Mouse (Mus musculus) inflammation-experienced regulatory T-cells, adult 16 weeks (primary cell): Measurements from ENCODE around the gene Spred3. TPM values are rescaled to one million over a fixed set of nuclear protein-coding genes. Genes with fewer than 3 reads are reported as not detected.

Experiments used
- polyA plus RNA-seq: library from polyadenylated mRNA; unstranded; fragments of 100-300 nt; shearing (Covaris generic); gene quantifications from one replicate; pipeline ENCODE4 v1.2.1, GENCODE M21; 2017

The Spred3 gene
- polyA plus RNA-seq = not detected

DNA sequence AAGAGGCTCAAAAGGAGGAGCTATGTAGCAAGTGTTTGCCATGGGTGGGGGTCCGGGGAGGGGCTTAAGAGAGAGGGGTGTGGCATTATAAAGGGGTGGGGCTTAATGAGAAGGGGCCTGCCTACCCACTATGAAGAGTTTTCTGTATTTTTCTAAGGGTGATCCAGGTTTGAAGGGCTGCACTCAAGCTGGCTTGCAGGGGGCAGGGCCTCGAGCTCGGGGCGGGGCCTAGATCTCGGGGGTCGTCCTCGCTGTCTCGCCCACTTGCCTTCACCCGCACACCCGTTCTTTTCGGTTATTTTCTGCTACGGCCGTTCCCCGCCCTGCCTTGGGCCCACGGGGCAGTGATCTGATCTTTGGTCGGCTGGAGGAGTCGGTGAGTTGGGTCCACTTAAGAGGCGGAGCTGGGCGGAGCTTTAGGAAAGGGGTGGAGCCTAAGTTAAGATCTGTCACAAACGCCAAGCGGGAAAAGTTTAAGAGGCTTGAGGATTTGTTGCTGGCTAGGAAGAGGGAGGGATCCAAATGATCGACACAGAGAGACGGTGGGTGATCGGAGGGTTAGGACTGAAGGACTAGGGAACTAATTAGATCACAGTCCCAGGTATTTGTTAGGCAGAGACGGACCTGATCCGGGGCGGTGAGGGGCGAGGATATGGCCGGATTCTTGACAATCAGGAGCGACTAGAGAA is at the start of gene Spred3, which contains the start of gene Ggn:
Gene Spred3, minus strand, starts transcription at position 346 of the 689 bp plus-strand sequence.
Gene Ggn, plus strand, starts transcription at position 145 of the 689 bp plus-strand sequence.

DNA sequence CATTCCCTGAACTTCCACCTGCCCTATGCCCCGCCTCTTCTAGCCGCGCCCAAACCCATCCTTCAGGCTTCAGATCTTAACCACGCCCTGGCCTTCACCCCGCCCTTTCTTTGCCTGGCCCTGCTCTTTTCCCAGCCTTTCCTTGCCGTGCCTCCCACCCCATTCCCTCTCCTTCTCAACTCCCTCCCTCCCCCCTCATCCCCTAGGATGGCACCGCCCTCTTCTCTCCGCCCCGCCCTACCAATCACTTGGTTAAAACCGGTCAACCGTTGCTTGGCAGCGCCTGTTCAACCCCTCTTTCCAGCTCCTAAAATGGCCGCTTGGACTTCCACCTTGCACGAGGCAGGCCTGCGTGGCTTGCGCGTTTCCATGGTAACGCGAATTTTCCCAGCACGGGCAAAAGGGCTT is 43.5 kb upstream of the Spred3 start, which contains the start of gene Catsperg1:
Gene Catsperg1, minus strand, starts transcription at position 361 of the 408 bp plus-strand sequence.

GRCm38 (mm10) chr7:29180077-29180853 is 10.1 kb upstream of the Spred3 start, which contains the start of gene Psmd8:
TSS of gene Psmd8 (minus strand) at chr7:29180701.

GRCm38 (mm10) chr7:29155838-29156782 is 14.1 kb downstream of the Spred3 start, which contains the start of gene Fam98c:
TSS of gene Fam98c (minus strand) at chr7:29156234.

DNA sequence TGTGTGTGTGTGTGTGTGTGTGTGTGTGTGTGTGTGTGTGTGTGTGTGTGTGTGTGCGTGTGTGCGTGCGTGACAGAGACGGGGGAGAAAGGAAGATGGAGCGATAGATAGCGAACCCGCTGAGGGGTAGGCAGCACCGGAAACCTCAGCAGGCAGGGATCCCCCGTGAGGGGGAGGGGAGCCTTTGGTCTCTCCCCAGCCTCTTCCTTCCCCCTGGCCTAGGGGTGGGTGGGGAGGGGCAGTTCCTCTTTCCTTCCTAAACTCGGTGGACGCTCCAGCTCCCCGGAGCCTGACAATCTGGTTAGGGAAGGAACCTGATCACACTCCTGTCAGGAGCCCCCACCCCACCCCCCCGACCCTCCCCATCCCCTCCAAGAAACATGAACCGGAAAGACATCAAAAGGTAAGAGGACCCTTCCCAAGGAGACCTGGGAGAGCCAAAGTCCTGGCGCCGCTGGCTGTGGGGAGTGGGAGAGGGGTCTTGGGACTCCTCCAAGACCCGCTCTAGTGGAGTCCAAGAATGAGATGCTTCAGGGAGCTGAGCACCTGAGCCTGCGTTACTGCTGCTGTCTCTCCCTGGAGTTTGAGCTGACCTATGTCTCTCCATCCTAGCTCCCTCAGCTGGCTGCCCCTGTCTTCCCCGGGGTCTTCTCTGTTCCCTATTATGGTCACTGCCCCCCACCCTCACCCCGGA is 35.4 kb downstream of the Spred3 start, which contains the start of gene Rasgrp4:
Gene Rasgrp4, plus strand, starts transcription at position 159 of the 694 bp plus-strand sequence.

DNA sequence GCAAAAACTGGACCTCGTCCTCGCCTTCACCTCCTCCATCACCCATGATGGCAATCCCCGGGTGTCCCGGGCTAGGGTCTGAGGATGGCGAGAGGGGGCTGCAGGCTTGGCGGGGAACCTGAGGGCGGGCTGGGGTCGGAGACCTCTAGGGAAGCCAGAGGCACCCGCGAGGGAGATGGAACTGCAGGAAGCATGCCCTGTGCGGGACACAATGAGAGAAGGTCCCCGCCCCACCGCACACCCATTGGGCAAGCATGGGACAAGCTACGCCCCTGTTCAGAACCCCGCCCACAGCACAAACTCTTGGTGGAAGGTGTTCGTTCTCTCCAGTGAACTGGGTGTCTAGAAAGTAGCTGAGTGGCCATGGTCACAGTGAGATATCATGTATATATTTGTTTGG is 45.2 kb downstream of the Spred3 start, which contains the start of gene Ryr1:
Gene Ryr1, minus strand, starts transcription at position 210 of the 400 bp plus-strand sequence.

Other genes with a start within 250 kb of the Spred3 start
- gene Actn4, start 208.1 kb downstream of the Spred3 start, polyA plus RNA-seq = 380 TPM
- 338 TPM for gene Eif3k, start 188.5 kb downstream of the Spred3 start, polyA plus RNA-seq
- 163 TPM for gene Map4k1, start 188.4 kb downstream of the Spred3 start, polyA plus RNA-seq
- not detected for gene Ryr1, start 45.2 kb downstream of the Spred3 start, polyA plus RNA-seq
- 1.0 TPM for gene Rasgrp4, start 35.6 kb downstream of the Spred3 start, polyA plus RNA-seq
- gene Fam98c, start 14.2 kb downstream of the Spred3 start, polyA plus RNA-seq = 18.1 TPM
- 0.15 TPM for gene Ggn, start 201 bp downstream of the Spred3 start, polyA plus RNA-seq
- gene Psmd8, start 10.3 kb upstream of the Spred3 start, polyA plus RNA-seq = 241 TPM
- 1.3 TPM for gene Catsperg1, start 43.6 kb upstream of the Spred3 start, polyA plus RNA-seq
- 2.0 TPM for gene Kcnk6, start 62.1 kb upstream of the Spred3 start, polyA plus RNA-seq
- 71.0 TPM for gene Yif1b, start 67.9 kb upstream of the Spred3 start, polyA plus RNA-seq
- gene 2200002D01Rik, start 78.1 kb upstream of the Spred3 start, polyA plus RNA-seq = 5.7 TPM
- 80.3 TPM for gene Spint2, start 111.5 kb upstream of the Spred3 start, polyA plus RNA-seq
- not detected for gene Ppp1r14a, start 118.9 kb upstream of the Spred3 start, polyA plus RNA-seq
- gene Dpf1, start 133.5 kb upstream of the Spred3 start, polyA plus RNA-seq = 0.46 TPM